Mouse (Mus musculus) liver, embryonic 12.5 days (tissue): Measurements from ENCODE around the gene Hmga1. TPM values are rescaled to one million over a fixed set of nuclear protein-coding genes. Genes with fewer than 3 reads are reported as not detected.

Experiments
- ATAC-seq: fragments of 200-750 bp; cut with Nextera tagmentation; 2 replicates; pipeline ENCODE4 v1.8.0; 2017; ENCODE audit warnings: moderate number of reproducible peaks, mild to moderate bottlenecking, moderate library complexity
- H3K27ac ChIP-seq: fragments of 300-500 bp; sonication (generic); 2 replicates; pipeline ENCODE4 v1.5.1; 2016; ENCODE audit warnings: mild to moderate bottlenecking
- H3K27me3 ChIP-seq: fragments of 300-500 bp; sonication (generic); replicated peaks from 2 replicates; pipeline ENCODE4 v1.6.1; 2016; ENCODE audit warnings: mild to moderate bottlenecking, moderate library complexity
- H3K36me3 ChIP-seq: fragments of 300-500 bp; sonication (generic); 2 replicates; pipeline ENCODE4 v1.6.1; 2016; ENCODE audit warnings: mild to moderate bottlenecking, moderate library complexity
- H3K4me1 ChIP-seq: fragments of 300-500 bp; sonication (generic); 2 replicates; pipeline ENCODE4 v1.6.1; 2016
- H3K4me2 ChIP-seq: fragments of 300-500 bp; sonication (generic); 2 replicates; pipeline ENCODE4 v1.6.1; 2016; ENCODE audit warnings: mild to moderate bottlenecking, moderate library complexity
- H3K4me3 ChIP-seq: fragments of 300-500 bp; sonication (generic); 2 replicates; pipeline ENCODE4 v1.5.1; 2016; ENCODE audit warnings: mild to moderate bottlenecking, moderate library complexity
- H3K9ac ChIP-seq: fragments of 300-500 bp; sonication (generic); 2 replicates; pipeline ENCODE4 v1.6.1; 2016; ENCODE audit warnings: mild to moderate bottlenecking, moderate library complexity
- H3K9me3 ChIP-seq: fragments of 300-500 bp; sonication (generic); replicated peaks from 2 replicates; pipeline ENCODE4 v1.6.1; 2016; ENCODE audit warnings: mild to moderate bottlenecking, moderate library complexity
- WGBS: fragments of 180-500 bp; shearing (Covaris S2); methylation state at CpG from one replicate; pipeline ENCODE4 v1.1.7; 2016; ENCODE audit not compliant: insufficient replicate concordance; 5-methylcytosine and 5-hydroxymethylcytosine counted together
- polyA plus RNA-seq: library from polyadenylated mRNA; unstranded; fragments of >200 nt; fragmentation: Nextera tagmentation; extraction: Ambion mirVana; gene quantifications from 2 replicates; pipeline ENCODE4 v1.2.1, GENCODE M21; 2016

The Hmga1 gene
- polyA plus RNA-seq, 1 experiment from 2014 or later: 306 TPM

DNA sequence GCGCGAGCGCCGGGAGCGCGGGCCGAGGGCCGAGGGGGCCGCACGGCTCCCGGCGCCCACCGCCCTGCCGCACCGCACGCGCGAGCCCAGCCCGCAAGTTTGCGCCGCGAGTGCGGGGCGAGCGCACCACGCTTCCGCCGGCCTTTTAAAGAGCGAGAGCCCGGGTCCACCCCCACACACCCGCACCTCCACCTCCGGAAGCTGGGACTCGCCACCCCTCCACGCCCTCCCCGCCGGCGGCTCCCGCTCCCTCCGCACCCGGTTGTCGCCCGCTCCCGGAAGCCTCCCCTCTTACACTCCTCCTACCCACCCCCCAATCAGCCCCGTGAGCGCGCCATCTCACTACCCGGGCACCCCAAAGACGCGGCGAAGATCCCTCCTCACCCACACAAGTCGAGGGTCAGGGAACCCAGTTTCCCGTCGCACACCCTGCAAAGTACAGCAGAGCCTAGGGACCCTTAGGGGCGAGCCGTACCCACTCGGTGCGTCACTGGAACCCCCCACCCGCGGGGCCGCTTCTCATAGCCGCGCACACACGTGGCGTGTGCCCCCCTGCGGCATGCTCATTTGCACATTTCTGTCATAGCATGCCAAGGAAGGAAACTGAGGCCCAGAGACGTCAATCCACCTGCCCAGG lies 42.9 kb upstream of the Hmga1 start:
- H3K9ac ChIP-seq: no peak overlapping the region
- H3K36me3 ChIP-seq: no peaks in the 10 kb centered on the region
- peaks cover 14% of the 10 kb centered on the region; the same call in 1 of the 2 replicates for H3K4me1 ChIP-seq
- H3K4me3 ChIP-seq: peak overlapping the region; percentile 50
- 5% methylated on average over 46 of the region's 66 CpGs for WGBS
- peaks cover 100% of the 10 kb centered on the region for H3K27me3 ChIP-seq
- H3K9me3 ChIP-seq: no peaks in the 10 kb centered on the region
- H3K4me2 ChIP-seq: peak overlapping the region; percentile 66
- ATAC-seq: no peak
- H3K27ac ChIP-seq: no peak overlapping the region

DNA sequence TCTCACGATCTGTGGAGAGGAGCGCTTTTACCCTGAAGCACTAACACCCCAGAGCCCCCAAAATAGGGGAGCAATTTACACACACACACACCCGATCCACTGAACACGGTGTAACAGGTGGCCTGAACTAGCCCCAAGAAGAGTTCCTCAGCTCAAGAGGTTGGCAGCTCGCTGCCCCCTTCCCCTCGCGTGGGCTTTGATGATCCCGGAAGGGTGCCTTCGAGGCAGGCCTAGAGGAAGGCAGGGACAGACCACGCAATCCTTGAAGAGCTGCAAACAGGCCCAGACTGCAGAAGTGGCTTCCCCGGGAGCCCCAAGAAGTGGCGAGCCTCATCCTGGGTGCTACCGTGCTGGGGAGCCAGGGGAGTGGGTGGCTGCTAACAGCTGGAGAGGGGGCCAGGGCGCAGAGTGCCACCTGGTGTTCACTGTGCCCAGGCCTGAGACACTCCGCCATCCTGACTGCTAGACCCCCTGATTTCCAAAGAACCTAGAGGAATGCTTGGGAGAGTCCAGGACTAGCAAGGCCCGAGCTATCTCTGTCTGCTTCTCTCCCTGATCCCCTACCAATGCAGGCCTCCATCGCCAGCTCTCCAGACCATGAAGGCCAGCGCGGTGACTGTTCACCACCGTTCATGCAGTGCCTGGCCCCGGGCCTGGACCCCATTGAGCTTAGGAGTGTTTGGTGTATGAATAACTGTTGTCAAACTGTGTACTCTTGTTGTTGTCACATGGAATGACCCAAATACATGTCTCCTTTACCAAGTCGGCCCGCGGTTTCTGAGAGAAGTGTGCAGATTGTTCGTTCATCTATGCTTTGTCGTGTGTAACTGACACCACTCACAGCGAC lies 42.2 kb upstream of the Hmga1 start:
- Histone ChIP-seq H3K27me3 (peaks cover 100% of the 10 kb centered on the region), H3K27ac (no peak overlapping the region), H3K4me2 (no peak overlapping the region), H3K9me3 (no peaks in the 10 kb centered on the region), H3K9ac (no peak overlapping the region), H3K4me1 (peaks cover 14% of the 10 kb centered on the region; the same call in 1 of the 2 replicates), H3K36me3 (no peaks in the 10 kb centered on the region), H3K4me3 (no peak overlapping the region)
- ATAC-seq: no peak
- WGBS: 34% methylated on average over 27 of the region's 27 CpGs

DNA sequence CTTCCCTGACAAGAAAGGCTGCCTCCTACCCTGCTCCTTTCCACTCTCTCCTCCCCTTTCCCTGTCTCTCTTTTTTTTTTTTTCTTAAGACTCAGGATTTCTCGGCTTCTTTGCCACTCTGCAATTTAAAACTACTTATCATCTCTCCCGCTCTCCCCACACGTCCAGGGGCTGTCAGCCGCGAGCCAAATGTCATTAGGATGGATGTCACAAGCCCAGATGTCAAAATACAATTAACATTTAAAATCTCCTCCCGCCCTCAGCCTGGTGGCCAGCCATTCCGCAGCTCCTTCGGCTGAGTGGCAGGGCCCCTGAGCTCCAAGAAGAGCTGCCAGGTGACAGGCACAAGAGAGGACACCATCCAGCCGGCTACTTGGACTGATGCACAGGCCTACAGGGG lies 38.0 kb upstream of the Hmga1 start:
- peaks cover 98% of the 10 kb centered on the region for H3K27me3 ChIP-seq
- no peak overlapping the region for H3K4me2 ChIP-seq
- ATAC-seq: no peak
- H3K36me3 ChIP-seq: no peaks in the 10 kb centered on the region
- no peaks in the 10 kb centered on the region for H3K4me1 ChIP-seq
- no peak overlapping the region for H3K9ac ChIP-seq
- no peak overlapping the region for H3K4me3 ChIP-seq
- no peaks in the 10 kb centered on the region for H3K9me3 ChIP-seq
- no peak overlapping the region for H3K27ac ChIP-seq
- WGBS: 39% methylated on average over 9 of the region's 9 CpGs

DNA sequence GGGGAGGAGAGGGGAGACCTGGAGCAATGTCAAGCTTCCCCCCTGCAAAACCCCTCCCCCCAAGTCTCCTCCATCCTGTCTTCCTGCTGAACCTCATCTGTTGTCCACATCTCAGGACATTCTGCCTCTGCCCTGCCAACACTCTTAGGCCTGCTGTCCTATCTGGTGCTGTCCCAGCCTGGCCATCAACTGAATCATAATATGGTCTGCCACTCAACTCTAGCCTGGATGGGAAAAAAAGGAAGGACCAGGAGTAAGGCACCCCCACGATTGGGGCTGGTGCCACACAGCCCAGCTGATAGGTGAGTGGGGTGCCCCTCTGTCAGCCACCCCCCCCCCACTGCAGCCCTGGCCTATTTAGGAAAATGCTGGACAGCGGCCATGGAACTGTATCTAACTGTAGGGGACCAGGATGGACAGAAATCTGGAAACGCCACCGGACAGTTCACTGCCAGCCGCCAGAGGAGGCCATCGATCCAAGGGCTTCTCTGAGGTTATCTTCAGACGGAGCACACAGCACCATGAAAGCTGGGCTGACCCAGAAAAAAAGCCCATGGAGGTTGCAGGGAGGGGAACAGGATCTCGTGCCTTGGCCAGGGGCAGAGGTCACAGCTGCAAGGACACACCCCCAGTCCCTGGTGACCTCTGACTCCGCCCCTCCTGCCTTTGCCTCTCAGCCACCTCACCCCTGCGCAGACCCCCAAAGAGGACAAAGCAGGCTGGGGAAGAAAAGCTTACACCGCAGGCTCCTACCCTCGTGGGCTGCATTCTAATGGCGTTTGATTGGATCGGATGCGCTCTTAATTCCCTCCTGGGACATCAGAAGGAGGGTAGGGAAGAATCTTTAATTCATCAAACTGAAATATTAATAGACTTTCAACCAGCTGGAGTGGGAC lies 37.3 kb upstream of the Hmga1 start:
- H3K9ac ChIP-seq: no peak overlapping the region
- H3K4me3 ChIP-seq: no peak overlapping the region
- no peak for ATAC-seq
- H3K27ac ChIP-seq: no peak overlapping the region
- H3K9me3 ChIP-seq: no peaks in the 10 kb centered on the region
- 43% methylated on average over 15 of the region's 15 CpGs for WGBS
- H3K27me3 ChIP-seq: peaks cover 91% of the 10 kb centered on the region
- H3K4me2 ChIP-seq: no peak overlapping the region
- no peaks in the 10 kb centered on the region for H3K36me3 ChIP-seq
- H3K4me1 ChIP-seq: no peaks in the 10 kb centered on the region

DNA sequence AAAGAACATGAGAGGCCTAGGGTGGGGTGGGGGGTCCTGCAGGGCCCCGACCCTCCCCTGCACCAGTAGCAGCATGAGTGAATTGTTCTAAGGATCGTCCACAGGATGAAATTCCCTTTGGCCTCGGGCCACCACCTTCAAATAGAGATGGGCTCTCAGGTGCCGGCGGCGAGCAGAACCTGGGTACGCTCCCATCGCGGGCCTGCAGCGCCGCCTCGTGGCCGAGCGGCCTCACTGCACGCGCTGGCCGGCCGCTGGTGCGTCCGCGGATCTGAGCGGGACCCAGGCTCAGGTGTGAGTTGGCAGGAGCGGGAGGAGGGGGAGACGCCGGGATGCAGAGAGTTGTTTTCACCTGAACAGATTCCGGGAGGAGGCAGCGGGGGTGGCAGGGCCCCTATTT lies 35.7 kb upstream of the Hmga1 start:
- Histone ChIP-seq H3K9me3 (no peaks in the 10 kb centered on the region), H3K4me2 (no peak overlapping the region), H3K9ac (no peak overlapping the region), H3K36me3 (no peaks in the 10 kb centered on the region), H3K27me3 (peaks cover 75% of the 10 kb centered on the region), H3K4me1 (no peaks in the 10 kb centered on the region), H3K4me3 (no peak overlapping the region), H3K27ac (no peak overlapping the region)
- under 1% methylated on average over 27 of the region's 27 CpGs for WGBS
- ATAC-seq: 0 out of 2 replicates have a peak, but pooled peaks have one; percentile 27

DNA sequence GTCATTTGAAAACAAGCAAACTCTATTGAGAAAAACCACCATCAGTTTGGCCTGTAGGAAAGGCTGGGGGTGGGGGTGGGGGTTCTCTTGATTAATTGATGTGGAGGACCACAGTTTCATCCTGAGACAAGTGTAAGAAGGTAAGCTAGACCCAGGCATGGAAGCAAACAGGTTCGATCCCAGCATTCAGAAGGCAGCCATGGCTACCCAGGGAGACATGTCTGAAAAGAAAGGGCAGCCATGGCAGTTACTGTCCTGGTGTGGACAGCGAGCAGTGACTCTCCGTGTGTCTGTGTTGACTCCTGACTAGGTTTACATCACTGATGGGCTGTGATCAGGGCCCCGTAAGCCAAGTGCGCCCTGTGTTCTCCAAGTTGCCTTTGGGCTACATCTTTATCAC lies 35.0 kb upstream of the Hmga1 start, which contains the start of gene Grm4:
Grm4 (minus strand) TSS at position 101 of the 400 bp plus-strand sequence.
- no peak within 1 kb of the TSS for H3K27ac ChIP-seq
- 51% methylated on average over 5 of the region's 5 CpGs for WGBS
- peaks cover 67% of the 10 kb centered on the region for H3K27me3 ChIP-seq
- H3K9ac ChIP-seq: no peak within 1 kb of the TSS
- H3K36me3 ChIP-seq: no peaks in the 10 kb centered on the region
- H3K9me3 ChIP-seq: no peaks in the 10 kb centered on the region
- no peak within 1 kb of the TSS for H3K4me2 ChIP-seq
- ATAC-seq: no peak
- no peaks in the 10 kb centered on the region for H3K4me1 ChIP-seq
- no peak within 1 kb of the TSS for H3K4me3 ChIP-seq

DNA sequence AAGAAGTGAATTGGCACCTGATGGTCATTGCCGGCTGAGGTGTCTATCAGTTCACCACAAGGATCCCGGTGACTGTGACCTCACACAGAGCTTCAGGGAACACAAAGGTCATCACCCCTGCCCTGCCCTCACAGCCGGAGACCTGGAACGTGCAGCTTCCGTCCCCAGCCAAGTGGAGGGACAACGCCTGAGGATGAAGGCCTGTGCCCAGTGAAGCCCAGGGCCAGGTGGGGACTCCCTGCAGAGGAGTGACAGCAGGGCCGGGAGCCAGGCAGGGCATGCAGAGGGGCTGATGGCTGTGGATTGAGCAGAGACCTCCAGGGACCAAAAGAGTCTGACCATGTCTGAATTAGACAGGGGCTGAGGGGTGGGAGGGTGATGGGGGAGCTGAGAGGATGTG lies 33.2 kb upstream of the Hmga1 start:
- no peaks in the 10 kb centered on the region for H3K36me3 ChIP-seq
- H3K9ac ChIP-seq: no peak overlapping the region
- no peak overlapping the region for H3K4me2 ChIP-seq
- ATAC-seq: no peak
- no peaks in the 10 kb centered on the region for H3K9me3 ChIP-seq
- peaks cover 49% of the 10 kb centered on the region for H3K27me3 ChIP-seq
- WGBS: 60% methylated on average over 7 of the region's 7 CpGs
- no peak overlapping the region for H3K27ac ChIP-seq
- no peak overlapping the region for H3K4me3 ChIP-seq
- no peaks in the 10 kb centered on the region for H3K4me1 ChIP-seq

DNA sequence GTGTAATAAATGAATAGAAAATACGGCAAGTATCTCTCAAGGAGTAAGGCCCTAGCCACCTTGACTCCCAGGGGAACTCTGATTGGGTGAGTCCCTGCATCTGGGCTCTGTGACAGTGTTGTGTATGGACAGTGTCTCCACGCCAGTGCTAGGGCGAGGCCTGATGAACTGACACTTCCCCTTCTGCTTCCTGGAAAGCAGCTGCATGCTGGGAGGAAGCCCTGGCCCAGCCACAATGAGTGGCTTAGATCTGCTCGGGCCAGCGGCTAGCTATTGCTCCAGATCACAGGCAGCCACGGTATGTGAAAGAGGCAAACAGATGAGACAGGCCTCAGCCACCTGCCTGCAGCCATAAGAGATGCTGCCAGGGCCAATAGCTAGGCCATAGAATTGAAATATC lies 29.1 kb upstream of the Hmga1 start:
- Histone ChIP-seq H3K27ac (no peak overlapping the region), H3K4me2 (no peak overlapping the region), H3K4me1 (peaks cover 13% of the 10 kb centered on the region), H3K27me3 (peaks cover 9% of the 10 kb centered on the region; the same call in 1 of the 2 replicates), H3K36me3 (no peaks in the 10 kb centered on the region), H3K9me3 (no peaks in the 10 kb centered on the region), H3K9ac (no peak overlapping the region), H3K4me3 (no peak overlapping the region)
- ATAC-seq: no peak
- WGBS: 32% methylated on average over 6 of the region's 6 CpGs

DNA sequence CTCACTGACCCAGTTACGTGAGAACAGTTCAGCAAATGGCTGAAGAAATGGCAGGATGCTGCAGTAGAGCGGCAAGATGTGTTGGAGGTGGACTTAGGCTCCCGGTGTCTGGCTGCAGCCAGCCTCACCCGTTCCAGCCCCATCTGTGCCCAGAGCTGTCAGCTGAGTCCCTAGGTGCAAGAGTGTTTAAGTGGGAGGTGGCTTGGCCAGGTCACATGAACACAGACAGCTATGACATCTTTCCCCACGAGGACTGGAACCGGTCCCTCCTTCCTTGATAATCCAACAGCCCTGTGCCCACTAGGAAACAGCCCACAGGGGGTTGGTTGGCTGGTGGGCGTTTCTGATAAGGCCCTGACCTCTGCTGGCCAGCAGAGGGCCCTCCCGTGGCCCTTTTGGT lies 28.3 kb upstream of the Hmga1 start:
- H3K9me3 ChIP-seq: no peaks in the 10 kb centered on the region
- H3K27ac ChIP-seq: no peak overlapping the region
- H3K4me3 ChIP-seq: no peak overlapping the region
- WGBS: 57% methylated on average over 8 of the region's 8 CpGs
- H3K9ac ChIP-seq: no peak overlapping the region
- ATAC-seq: no peak
- H3K4me2 ChIP-seq: no peak overlapping the region
- H3K27me3 ChIP-seq: peaks cover 1% of the 10 kb centered on the region; the same call in 1 of the 2 replicates
- H3K4me1 ChIP-seq: peaks cover 13% of the 10 kb centered on the region
- H3K36me3 ChIP-seq: no peaks in the 10 kb centered on the region

DNA sequence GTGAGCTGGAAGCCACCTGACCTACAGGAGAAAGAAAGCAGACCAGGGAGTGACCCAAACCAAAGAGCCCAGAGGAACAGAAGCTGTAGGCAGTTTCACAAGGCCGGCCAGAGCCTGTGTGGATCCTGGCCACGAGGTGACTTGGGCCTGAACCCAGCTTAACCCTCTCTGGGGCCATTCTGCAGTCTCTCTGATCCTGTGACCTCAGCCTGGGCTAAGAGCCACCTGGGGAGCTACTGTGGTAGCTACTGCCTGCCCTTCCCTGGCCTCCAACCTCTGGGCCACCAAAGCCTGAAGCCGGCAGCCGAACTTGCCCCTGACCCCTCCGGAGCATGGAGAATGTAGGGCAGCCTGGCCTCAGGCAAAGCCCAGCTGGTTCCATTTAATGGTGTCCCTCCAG lies 27.5 kb upstream of the Hmga1 start:
- Histone ChIP-seq H3K36me3 (no peaks in the 10 kb centered on the region), H3K9me3 (no peaks in the 10 kb centered on the region), H3K9ac (no peak overlapping the region), H3K4me1 (peaks cover 13% of the 10 kb centered on the region), H3K4me3 (no peak overlapping the region), H3K27me3 (no peaks in the 10 kb centered on the region), H3K4me2 (no peak overlapping the region), H3K27ac (no peak overlapping the region)
- 58% methylated on average over 5 of the region's 5 CpGs for WGBS
- no peak for ATAC-seq

DNA sequence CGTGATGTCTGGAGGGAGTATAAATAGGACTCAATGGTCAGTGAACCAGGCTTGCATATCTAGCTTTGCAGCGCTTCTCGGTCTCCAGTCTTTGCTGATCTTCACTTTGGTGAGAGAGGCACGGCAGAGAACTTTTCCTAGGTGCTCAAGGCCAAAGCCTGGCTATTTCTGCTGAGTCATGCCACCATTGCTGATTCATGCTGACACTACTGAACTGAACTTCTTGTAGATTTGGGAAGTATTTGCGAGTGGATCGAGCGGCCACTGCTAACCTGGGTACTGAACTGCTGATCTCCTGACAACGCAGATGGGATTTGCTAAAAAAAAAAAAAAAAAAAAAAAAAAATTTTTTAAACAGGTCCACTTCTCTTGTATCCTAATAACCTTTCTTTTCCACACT lies 24.2 kb upstream of the Hmga1 start:
- Histone ChIP-seq H3K4me1 (peaks cover 17% of the 10 kb centered on the region), H3K27ac (peak overlapping the region; percentile 71), H3K4me2 (no peak overlapping the region), H3K36me3 (no peaks in the 10 kb centered on the region), H3K27me3 (peaks cover 7% of the 10 kb centered on the region; the same call in 1 of the 2 replicates), H3K9ac (no peak overlapping the region), H3K4me3 (no peak overlapping the region), H3K9me3 (no peaks in the 10 kb centered on the region)
- WGBS: 63% methylated on average over 8 of the region's 8 CpGs
- peak; percentile 40; the same call in 1 of the 2 replicates for ATAC-seq
